Mouse (Mus musculus) spleen, postnatal 14 days (tissue): Measurements from ENCODE around the gene Ank.
"Not testable (repeated sequence)": the region's sequence is repeated elsewhere in the genome, so short reads cannot be mapped to it uniquely, and the experiment has no call there.

Experiments
- DNase-seq, 2 experiments: peaks; one replicate each; pipeline ENCODE4 v3.0.0; 2021 to 2022; ENCODE audit warnings: low spot score in 2 of 2

The Ank gene

DNA sequence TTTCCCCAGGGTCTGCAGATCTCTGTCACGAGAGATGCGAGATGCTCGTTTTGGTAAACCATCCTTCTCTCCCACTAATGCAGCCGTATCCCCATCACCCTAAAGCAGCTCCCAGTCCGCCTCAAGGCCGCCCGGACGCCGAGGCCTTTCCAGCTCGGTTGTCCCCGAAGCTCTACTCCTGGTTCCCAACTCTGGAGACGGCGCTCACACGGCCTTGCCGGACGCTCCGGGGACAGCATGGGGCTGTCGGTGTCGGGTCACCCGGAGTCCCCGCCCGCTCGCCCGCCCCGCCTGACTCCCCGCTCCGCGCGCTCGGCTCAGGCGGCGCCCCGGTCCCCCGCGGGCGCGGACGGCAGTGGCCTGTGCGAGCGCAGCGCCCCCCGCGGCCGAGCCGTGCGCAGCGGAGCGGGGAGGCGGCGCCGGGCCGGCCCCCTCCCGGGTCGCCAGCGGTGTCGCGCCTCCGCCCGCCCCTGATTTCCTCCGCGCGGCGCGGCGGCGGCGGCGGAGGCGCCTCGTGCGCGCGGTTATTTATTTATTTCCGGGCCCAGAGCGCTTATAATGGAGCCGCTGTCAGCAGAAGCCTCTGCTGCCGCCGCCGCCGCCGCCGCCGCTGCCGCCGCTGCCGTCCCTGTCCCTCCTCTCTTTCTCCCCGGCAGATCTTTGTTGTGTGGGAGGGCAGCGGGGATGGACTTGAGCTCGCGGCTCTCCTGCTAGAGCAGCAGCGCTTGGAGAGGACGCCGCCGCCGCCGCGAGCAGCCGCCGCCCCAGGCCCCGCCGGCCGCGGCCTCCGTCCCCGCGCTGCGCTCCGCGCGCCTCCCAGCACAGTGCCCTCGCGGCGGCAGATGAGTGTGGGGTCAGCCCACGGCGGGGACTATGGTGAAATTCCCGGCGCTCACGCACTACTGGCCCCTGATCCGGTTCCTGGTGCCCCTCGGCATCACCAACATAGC lies at the start of gene Ank:
Gene Ank (plus strand): TSS at position 547 of the 950 bp plus-strand sequence.
- peak; percentile 73 to 79 for DNase-seq

DNA sequence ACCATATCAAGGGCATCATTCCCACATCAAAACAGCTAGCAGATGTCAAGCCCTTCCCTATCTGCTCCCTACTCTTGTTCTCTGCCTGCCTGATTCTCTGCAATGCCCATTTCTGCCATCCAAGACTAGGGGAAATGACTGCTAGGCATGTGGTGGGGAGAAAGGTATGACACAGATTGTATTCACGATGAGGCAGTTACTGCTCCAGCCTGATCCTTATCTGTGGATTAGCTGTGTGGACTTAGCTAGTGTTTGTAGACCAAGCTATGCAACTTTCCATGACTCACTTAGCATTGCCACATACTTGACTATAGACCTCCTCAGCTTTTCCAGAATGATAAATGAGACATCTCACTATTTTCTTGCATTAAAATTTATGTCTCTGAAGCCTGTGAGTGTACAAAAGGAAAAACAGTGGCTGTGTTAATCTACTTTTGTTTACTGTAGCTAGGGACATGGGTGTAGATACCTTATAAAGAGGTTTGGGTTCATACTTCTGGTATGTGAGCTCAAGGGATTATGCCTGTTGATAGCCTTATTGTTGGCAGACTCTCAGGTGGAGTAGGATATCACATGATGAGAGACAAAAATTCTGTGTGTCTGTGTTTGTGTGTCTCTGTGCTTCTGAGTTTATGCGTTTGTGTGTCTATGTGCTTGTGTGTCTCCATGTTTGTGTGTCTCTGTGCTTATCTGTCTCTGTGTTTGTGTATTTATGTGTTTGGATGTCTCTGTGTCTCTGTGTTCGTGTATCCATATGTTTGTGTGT lies 47.7 kb upstream of the Ank start:
- DNase-seq = no peak

DNA sequence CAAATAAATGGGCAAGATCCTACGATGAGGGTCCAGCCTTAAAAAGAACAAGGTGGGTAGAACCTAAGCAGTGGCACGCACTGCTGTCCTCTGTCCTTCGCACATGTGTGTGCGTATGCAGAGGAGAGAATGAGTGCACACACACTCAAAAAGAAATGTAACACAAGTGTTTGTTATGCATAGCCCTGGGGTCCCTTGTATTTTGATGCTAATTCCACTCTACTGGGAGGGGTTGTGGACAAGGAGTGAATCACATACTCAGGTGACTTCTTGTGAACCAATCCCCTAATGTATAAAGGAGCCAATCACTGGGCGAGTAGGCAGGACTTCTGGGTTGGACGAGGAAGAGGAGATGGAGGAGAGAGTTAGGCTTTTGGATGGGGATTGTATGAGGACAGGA lies 44.9 kb upstream of the Ank start:
- no peak for DNase-seq

DNA sequence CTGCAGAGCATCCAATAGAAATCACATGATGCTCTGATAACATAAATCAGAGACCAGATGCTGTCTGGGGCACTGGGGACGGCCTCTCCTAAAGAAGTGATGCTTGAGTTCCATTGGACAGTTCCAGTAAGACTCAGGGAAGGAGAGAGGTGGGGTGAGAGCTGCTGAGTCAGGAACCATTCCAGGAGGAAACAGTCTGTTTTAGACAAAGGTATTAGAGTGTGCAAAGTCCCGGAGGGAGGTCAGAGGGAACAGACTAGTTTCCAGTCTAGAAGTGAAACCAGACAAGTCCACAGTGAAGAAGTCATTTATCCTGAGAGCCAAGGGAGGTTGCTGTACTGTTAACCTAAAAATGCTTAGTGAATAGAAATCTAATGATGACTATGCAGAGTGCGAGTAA lies 38.9 kb upstream of the Ank start:
- no peak for DNase-seq

DNA sequence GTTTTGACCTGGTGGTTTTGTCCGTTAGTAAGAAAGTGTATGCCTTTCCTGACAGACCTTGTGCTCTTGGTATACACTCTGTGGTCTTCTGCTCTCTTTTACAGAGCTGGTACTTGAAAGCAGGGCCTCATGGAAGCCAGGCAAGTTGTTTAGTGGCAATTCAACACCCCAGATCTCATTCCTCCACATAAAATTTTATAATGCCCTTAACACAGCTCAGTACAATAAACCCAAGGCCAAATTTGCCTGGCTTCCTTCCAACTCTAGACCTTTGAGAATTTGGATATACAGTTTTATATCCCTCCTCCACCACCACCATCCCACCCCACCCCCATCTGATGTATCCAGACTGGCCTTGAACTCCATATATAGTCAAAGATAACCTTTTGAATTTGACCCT lies 36.2 kb upstream of the Ank start:
- no peak for DNase-seq

DNA sequence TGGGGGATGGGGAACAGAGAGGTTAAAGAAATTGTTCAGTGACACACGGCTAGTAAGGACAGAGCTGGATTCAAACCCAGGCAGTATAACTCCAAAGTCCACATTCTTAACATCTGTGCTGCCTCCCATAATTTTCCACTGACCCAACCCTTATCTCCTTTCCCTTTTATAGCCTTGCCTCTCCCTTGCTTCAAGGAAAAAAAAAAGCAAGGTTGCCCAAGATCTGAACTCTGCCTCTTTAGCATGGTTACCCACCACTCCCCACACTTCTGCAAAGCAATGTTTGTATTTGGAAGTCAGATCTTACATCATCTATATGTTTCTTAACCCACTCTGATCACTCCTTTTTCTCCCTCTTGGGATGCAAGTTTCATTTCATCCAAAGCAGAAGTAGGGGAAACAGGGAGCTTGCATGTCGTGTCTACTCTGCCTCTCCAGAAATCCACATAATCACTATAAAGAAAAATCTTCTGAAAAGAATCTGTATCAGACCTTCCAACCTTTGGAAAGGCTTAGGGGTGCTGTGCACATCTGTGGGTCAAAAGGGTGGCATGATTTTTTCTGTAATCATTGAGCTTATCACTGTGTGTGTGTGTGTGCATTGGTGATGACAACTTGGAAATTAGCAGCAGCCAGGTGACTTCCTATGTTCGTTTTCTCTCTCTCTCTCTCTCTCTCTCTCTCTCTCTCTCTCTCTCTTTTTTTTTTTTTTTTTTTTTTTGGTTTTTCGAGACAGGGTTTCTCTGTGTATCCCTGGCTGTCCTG lies 33.4 kb upstream of the Ank start:
- no peak for DNase-seq

DNA sequence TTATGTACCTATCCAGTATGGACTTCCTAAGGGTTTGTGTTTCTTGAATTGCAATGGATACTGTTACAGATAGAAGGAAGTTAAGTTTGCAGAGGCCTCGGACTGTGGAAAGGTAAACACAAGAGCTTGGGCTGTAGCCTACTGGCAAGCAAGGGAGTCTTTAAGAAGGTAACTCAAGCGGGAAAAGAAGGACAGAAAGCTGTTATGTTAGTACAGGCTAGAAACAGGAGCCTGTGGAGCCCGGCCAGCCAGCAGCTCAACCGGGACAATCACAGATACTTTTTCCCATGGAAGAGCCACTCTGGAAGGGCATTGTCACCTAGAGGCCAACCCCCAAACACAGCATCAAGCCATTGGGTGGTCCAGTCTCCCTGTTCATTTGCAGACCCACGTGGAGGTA lies 31.1 kb upstream of the Ank start:
- DNase-seq = no peak

DNA sequence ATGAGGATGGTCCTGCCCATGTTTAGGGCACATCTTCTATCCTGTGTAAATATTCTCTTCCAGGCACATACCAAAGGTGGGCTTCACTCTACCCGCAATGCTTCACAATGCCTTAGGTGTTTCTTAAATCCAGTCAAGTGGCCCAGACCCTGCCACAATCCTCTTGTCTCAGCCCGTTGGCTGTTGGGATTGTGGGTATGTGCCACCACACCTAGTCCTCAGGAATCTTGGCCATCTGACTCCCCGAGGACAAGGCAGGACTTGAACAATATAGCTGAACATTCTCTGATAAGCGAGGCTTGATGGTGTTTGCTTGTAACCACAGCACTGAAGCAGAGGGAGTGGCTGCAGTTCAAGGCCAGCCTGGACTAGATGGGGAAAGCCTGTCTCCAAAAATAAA lies 30.3 kb upstream of the Ank start:
- DNase-seq = no peak

DNA sequence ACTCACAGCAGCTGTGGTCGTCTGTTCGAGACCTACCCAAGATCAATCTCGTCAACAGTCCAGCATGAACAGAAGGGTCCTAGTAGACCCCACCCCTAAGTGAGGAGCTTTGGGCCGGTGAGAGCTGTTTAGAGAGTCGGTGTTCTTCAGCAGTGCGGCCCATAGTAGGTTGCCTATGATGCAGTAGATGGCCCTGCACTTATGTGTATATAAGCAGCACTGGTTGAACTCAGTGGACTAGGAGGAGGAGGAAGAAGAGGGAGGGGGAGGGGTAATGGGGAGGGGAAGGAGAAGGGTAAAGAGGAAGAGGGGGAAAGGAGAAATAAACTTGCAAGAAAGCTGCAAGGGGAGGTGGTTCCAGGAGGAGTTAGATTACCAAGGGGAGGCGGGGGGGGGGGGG lies 25.4 kb upstream of the Ank start:
- DNase-seq = no peak

DNA sequence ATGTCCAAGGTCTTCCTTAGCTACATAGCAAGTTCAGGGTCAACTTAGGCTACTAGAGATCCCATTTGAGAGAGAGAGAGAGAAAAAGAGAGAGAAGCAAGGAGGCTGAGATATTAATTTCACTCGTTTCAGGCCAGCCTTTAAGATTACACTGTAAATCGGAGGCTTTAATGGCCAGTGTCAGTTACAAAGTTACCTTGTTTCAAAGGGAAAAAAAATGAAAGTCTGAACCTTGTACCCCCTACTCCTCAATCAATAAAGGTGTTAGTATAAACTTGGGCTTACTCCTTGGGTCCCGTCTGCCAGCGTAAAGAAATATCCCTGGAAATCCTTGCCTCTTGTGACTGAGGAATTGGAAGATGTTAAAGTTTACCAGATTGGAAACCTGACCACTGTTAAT lies 24.9 kb upstream of the Ank start:
- DNase-seq = no peak

DNA sequence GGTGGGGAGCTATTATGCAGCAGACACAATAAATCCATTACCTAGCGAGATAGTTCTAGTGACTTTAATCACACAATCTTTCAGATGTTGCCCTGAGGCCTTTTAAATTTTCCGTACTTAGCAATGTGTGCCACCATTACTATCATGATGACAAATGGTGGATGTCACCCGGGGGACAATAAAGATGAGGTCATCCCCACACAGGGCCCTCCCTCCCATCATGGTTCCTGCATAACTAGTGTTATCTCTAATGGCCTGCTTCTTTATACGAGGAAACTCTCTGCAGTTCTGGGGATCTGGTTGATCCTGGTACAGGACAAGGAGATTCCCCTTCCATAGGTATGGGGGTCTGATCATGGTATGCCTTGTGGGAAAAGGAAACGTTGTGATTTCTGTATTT lies 24.5 kb upstream of the Ank start:
- DNase-seq = no peak

DNA sequence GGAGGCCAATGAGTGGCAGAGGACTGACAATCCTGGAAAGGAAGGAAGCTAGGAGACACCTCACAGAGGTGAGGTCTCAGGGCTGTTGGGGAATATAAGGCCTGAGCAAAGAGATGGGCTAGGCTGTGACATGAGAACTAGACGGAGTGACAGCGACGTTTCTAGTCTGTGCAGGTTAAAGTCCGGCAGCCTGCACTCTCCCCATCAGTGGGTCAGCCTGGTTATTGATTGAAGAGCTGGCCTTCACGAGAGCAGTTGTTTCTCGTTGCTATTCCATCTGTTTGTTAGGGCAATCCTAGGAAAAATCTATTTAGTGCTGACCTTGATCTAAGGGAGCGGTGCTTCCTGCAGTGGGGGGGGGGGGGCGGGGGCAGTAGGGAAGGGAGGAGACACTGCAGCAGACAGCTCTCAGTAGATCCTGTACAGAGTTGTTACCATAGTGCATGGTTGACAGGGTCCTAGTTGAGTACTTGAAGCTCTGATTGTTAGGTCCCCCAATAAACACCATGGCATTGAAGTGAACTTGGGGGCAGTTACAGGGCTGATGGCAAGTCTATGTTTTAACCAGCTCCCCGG lies 21.6 kb upstream of the Ank start:
- no peak for DNase-seq

DNA sequence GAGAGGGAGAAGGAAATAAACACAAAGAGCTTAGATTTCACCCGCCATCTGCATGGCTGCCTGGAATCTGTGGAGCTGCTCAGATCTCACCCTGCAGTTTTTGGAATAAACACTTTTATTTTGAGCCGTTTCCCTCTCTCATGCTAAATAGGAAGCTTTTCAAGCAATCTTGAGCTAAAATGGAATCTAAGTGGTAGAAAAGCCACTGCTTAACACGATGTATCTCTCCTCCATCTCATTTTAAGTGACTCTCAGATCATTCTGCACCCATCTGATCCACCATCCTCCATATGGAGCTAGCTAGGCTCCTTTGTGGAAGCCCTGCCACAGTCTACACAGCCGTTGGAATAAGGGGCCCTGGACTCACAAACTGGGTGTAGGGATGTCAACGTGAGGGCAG lies 15.8 kb upstream of the Ank start:
- no peak for DNase-seq

DNA sequence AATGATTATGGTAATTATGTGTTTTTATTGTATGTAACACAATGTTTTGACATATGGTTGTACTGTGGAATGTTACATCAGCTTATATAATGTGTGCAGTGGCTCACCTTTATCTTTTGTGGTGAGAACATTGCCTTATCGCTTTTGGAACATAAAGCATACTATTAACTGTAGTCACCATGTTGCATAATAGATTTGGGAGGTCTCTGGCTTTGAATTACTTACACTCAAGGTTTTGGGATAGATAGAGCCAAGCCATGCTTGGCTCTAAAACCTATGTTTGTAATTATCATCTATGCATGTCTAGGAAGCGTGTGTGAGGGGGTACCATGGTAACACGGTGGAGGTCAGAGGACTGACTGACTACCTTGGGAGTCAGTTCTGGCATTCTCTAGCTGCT lies 14.7 kb upstream of the Ank start:
- DNase-seq = no peak

DNA sequence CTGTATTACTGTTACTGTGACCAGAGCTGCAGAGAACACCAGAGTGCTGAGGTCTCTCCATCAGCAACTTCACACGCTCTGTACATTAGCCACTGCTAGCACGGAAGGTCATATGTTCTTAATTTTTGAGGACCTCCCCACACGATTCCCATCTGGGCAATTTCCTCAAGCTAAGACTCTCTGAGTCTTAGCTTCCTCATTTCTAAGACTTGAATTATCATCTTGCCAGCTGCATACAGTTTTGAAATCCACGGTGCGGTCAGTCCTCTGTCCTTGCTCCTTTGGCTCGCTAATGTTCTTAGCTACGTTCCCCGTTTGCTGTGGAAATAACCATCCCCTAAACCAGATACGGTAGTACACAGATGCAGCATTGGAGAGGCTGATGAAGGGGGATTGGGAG lies 14.0 kb upstream of the Ank start:
- no peak for DNase-seq

DNA sequence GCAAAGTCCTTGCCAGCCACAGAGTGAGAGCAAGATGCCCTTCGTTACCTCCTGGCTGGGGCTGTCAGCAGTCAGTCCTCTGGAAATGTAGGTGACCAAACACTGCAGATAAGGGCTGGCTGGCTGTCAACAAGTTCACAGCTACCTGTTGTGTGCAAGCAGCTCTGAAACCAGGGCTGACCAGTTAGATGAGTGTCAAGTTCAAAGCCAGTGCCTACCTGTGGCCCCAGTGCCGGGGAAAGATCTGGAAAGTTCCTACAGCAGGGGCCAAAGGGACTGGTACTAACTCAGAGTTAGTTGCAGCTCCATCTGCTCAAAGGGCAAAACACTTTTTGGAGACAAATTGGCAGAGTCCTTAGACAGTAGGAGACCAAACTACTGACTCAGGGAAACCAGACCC lies 9.5 kb upstream of the Ank start:
- DNase-seq = no peak

DNA sequence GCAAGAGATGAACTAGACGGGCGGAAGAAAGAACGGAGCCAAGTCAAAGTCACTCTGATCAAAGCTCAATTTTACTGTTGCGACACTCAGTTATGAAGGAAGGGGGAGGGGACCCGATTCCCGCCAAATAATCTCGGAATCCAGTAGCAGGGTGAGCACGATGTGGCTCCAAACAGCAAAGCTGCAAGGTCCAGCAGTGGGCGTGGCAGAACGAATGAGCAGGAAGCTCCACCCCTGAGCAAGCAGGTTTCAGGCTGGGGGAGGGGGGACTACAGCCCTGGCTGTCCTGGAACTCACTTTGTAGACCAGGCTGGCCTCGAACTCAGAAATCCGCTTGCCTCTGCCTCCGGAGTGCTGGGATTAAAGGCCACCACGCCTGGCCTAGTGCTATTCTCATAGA lies 6.7 kb upstream of the Ank start:
- DNase-seq = not testable (repeated sequence)

DNA sequence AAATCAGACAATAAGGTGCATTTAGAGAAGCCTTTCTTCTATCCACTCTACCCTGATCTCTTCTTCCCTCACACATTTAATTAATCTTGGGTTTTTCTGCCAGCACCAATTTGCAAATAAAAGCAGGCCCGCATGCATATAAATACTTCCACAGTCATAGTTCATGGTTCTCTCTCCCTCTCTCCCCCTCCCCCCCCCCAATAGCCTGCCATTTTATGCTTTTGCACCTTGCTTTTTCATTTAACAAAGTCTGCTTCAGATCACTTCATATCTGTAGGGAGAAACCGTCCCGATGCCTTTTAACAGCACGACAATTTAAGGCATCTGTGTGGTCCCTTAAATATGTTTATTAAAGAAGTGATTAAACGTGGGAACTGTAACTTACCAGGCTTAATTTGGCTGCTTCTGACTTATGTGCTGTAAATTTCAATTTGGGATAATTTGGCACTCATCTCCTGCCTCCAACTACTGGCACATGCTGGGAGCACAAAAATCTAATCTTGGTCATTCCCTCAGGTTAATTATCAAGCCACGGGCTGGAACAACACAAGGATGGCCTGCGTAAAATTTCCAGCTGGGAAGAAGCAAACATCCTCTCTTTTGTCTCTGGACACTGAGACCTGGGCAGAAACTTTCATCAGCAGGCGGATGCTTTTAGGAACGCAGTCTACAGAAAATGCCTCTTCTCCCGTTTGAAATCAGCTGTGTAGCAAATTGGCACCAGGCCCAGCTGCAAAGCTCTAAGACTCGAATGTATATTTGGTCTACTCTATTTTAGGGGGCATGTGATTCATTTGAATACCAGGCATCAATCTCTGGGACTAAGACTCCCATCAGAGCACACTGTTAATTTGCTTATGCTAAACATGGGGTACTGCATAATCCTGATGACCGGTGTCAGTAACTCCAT lies 4.9 kb upstream of the Ank start:
- DNase-seq = no peak

DNA sequence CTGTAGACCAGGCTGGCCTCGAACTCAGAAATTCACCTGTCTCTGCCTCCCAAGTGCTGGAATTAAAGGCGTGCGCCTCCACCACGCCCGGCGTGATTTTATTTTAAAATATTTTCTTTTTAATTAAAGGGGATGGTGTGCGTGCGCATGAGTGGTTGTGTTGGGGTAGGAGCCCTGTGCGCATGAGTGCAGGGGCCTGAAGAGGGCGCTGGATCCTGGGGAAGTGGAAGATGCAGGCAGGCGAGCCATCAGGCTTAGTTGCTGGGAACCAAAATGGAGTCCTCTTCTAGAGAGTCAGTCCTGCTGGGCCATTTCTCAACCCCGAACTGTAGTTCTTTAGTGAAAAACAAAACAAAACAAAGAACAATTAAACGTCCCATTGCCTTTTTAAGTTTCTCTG lies 2.6 kb upstream of the Ank start:
- no peak for DNase-seq

DNA sequence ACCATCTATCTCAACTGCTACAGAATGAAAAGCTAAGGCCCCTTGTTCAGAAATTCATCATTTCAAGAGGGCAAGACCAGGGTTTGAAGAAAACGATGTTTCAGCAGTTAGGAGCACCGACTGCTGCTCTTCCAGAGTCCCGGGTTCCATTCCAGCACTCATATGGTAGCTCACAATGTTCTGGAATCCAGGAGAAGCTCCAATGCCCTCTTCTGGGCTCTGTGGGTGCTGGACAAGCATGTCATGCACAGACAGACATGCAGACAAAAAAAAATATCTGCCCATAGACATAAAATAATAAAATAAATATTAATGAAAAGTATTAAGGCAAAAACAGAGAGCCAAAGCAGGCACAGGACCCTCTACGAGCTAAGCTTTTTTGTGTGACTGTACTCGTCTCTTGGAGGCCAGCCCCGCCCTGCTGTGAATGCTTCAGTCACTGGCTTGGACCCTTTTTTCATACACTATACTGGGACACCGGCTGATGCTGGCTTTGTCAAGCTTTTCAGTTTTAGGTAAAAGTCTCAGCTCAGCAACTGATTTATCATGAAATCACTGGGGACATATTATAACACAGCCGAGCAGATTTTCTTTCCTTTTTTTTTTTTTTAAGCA lies 979 bp upstream of the Ank start:
- peak in 1 of 2 experiments; percentile 9 for DNase-seq
